Mouse (Mus musculus) left cerebral cortex, adult 11 months (tissue): ENCODE data around the gene Pikfyve.

Source experiments
- DNase-seq: peaks from one replicate; pipeline ENCODE4 v3.0.0; 2022; ENCODE audit warnings: low spot score

Gene Pikfyve

DNA sequence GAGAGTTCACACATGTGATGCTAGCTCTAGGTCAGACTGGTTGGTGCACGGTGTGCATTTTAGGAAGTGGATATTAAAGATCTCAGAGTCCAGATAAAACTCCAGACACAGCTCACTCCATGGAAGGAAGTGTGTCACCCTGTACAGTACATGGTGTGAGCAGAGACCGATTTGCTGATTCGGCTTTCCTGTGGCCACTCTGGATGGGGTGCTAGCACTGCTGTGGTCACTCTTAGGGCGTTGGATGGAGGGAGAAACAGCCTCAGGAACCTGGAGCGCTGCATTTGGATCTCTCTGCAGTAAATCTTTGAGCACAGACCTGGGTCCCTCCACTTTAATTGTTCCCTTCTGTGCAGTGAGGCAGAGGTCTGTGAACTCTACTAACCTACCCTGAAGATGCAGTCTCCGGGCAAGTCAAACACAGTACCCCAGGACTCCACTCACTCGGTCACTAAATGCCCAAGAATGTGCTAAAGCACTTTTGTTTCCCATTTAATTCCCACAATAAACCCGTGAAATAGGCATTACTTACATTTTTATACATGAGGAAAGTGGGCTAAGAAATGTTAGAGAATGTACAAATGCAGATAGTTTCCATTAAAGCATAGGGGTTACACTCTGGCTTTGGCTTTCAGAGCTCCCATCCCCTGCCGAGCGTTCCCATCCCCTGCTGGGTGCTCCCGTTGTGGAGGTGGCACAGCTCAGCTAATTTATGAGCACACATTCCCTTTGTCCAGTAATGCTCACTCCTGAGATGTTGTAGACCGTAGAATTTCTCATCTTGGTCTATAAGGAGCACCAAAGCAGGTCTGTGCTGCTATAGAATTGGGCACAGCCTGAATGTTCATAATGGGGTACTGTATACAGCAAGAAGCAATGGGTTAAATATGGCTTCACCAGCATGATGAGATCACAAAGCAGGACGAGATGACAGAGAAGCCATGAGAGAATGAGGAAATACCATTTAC is 127.9 kb downstream of the Pikfyve start:
- no peak for DNase-seq

DNA sequence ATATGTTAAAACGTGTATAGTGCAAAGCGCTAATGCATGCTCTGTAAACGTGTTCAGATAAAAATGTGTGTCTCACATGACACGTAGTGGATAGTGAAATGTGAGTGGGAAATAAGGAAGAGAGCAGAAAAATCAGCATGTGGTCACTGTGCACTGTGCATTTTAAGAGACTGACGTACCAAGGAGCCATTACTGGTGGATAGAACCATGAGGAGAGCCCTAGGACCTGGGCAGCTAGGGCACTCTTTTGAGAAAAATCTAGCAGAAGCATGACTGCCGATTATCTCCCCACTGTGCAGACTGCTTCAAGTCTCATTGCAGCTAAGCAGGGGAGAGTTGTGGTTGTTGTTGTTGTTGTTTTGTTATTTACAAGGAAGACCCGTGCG is 128.5 kb downstream of the Pikfyve start:
- no peak for DNase-seq
